Mouse (Mus musculus) erythroid progenitor cell, adult 5-6 weeks (primary cell): ENCODE data around the gene Alyref. TPM values are rescaled to one million over a fixed set of nuclear protein-coding genes. Genes with fewer than 3 reads are reported as not detected.

Source experiments
- ATAC-seq: replicated peaks from 2 replicates; pipeline ENCODE4 v1.8.0; 2016; ENCODE audit warnings: moderate number of reproducible peaks, mild to moderate bottlenecking, moderate TSS enrichment, inconsistent platforms; ENCODE audit not compliant: poor library complexity, low FRiP score, severe bottlenecking
- total RNA-seq, 2 experiments: library from RNA; stranded (forward) in 1 of 2; stranded (reverse) in 1 of 2; fragments of 150-400 nt in 1 of 2; fragments of 186-747, 209-891 nt in 1 of 2; gene quantifications; 2 replicates each; pipeline versions ENCODE4 v1.2.3 to v1.2.4; 2015 to 2017; ENCODE audit warnings: low replicate concordance in 2 of 2

Alyref gene
- total RNA-seq (2015; ENCODE audit: low replicate concordance) (72.9 and 87.2 TPM in 2 replicates), total RNA-seq (2017; ENCODE audit: low replicate concordance) (142 and 227 TPM in 2 replicates)

- ATAC-seq = peak; percentile 94
Measured at GRCm38 (mm10) chr11:120598283-120598989, at the start of gene Alyref, which contains the start of gene Anapc11. TSS of gene Alyref (minus strand) at chr11:120598365. TSS of gene Anapc11 (plus strand) at chr11:120598421.

GRCm38 (mm10) chr11:120647047-120647830 is 49.1 kb upstream of the Alyref start:
- ATAC-seq = no peak

- ATAC-seq = peak; percentile 94
Measured at GRCm38 (mm10) chr11:120643601-120643987, 45.4 kb upstream of the Alyref start, which contains the start of gene Pycr1. TSS of gene Pycr1 (minus strand) at chr11:120643769.

- peak; percentile 33 for ATAC-seq
Measured at GRCm38 (mm10) chr11:120642939-120643600, 44.9 kb upstream of the Alyref start.

- ATAC-seq = no peak
Measured at GRCm38 (mm10) chr11:120641869-120642268, 43.7 kb upstream of the Alyref start.

GRCm38 (mm10) chr11:120641255-120641654 is 43.1 kb upstream of the Alyref start:
- no peak for ATAC-seq

GRCm38 (mm10) chr11:120634810-120635209 is 36.6 kb upstream of the Alyref start:
- no peak for ATAC-seq

- peak; percentile 51 for ATAC-seq
Measured at GRCm38 (mm10) chr11:120633520-120634343, 35.6 kb upstream of the Alyref start, which contains the start of gene Mafg. TSS of gene Mafg (minus strand) at chr11:120633600.

- peak; percentile 50 for ATAC-seq
Measured at GRCm38 (mm10) chr11:120632559-120633519, 34.7 kb upstream of the Alyref start.

GRCm38 (mm10) chr11:120631726-120632448 is 33.7 kb upstream of the Alyref start:
- peak; percentile 45 for ATAC-seq

- ATAC-seq = no peak
Measured at GRCm38 (mm10) chr11:120630881-120631725, 32.9 kb upstream of the Alyref start.

GRCm38 (mm10) chr11:120630401-120630871 is 32.3 kb upstream of the Alyref start:
- peak; percentile 17 for ATAC-seq

GRCm38 (mm10) chr11:120629911-120630310 is 31.7 kb upstream of the Alyref start:
- ATAC-seq = peak; percentile 37

- ATAC-seq = peak; percentile 63
Measured at GRCm38 (mm10) chr11:120629341-120629730, 31.2 kb upstream of the Alyref start.

- no peak for ATAC-seq
Measured at GRCm38 (mm10) chr11:120628601-120629340, 30.6 kb upstream of the Alyref start.
